Mouse (Mus musculus) CH12.LX (cell line): ENCODE data around the gene Ablim2. TPM values are rescaled to one million over a fixed set of nuclear protein-coding genes. Genes with fewer than 3 reads are reported as not detected.

ENCODE experiments used
- DNase-seq: peaks from one replicate; pipeline ENCODE4 v3.0.0-alpha.2; 2013; ENCODE audit errors: extremely low read depth
- H3K27ac ChIP-seq: 2 replicates; pipeline ENCODE4 v1.5.1; 2012; ENCODE audit warnings: low read depth, mild to moderate bottlenecking, control low read depth, moderate library complexity; ENCODE audit not compliant: insufficient read depth
- H3K27me3 ChIP-seq: replicated peaks from 2 replicates; pipeline ENCODE3; 2012; ENCODE audit warnings: inconsistent platforms
- H3K36me3 ChIP-seq, 2 experiments: replicated peaks in 1 of 2; 2 replicates each; pipeline versions ENCODE3 to v1.6.1; 2012; ENCODE audit warnings: inconsistent platforms in 1 of 2, low read length in 1 of 2, mild to moderate bottlenecking in 1 of 2, mixed read lengths in 1 of 2, moderate library complexity in 1 of 2; ENCODE audit not compliant: control insufficient read depth in 1 of 2, insufficient read depth in 1 of 2
- H3K4me1 ChIP-seq, 2 experiments: 2 replicates each; pipeline ENCODE4 v1.6.1; 2012; ENCODE audit warnings: inconsistent platforms in 1 of 2, moderate library complexity in 1 of 2; ENCODE audit not compliant: insufficient read depth in 2 of 2, control insufficient read depth in 1 of 2
- H3K4me2 ChIP-seq: 2 replicates; pipeline ENCODE4 v1.6.1; 2012; ENCODE audit warnings: low read depth, mild to moderate bottlenecking, control low read depth; ENCODE audit not compliant: poor library complexity, insufficient read depth, severe bottlenecking
- H3K4me3 ChIP-seq, 3 experiments: fragments of 150-350 bp in 1 of 3; sonication (generic) in 1 of 3; replicated peaks in 1 of 3; 2 replicates each; pipeline versions ENCODE3 to v1.5.1; 2011 to 2012; ENCODE audit warnings: low read depth in 2 of 3, low read length in 2 of 3, mild to moderate bottlenecking in 2 of 3, moderate library complexity in 2 of 3, control low read depth in 1 of 3, improper control_type of control experiment in 1 of 3, inconsistent platforms in 1 of 3, mixed read lengths in 1 of 3; ENCODE audit not compliant: poor library complexity in 1 of 3
- H3K79me2 ChIP-seq: replicated peaks from 2 replicates; pipeline ENCODE4 v1.6.1; 2012; ENCODE audit warnings: mild to moderate bottlenecking, moderate library complexity; ENCODE audit not compliant: control insufficient read depth, poor library complexity, insufficient read depth, severe bottlenecking; ENCODE audit errors: extremely low read depth
- H3K9ac ChIP-seq: 2 replicates; pipeline ENCODE4 v1.6.1; 2012; ENCODE audit warnings: low read depth, mild to moderate bottlenecking, control low read depth, moderate library complexity; ENCODE audit not compliant: insufficient read depth
- H3K9me3 ChIP-seq: replicated peaks from 2 replicates; pipeline ENCODE3; 2012; ENCODE audit warnings: low read length, inconsistent platforms, mixed read lengths
- BHLHE40 ChIP-seq: IDR thresholded peaks from 2 replicates; pipeline ENCODE4 v1.6.1; 2011; ENCODE audit warnings: mild to moderate bottlenecking, low read depth, low read length, improper control_type of control experiment
- CHD1 ChIP-seq: IDR thresholded peaks from 2 replicates; pipeline ENCODE4 v1.6.1; 2012; ENCODE audit warnings: low read depth, low read length, improper control_type of control experiment, inconsistent platforms
- CHD2 ChIP-seq: IDR thresholded peaks from 2 replicates; pipeline ENCODE4 v1.6.1; 2011; ENCODE audit warnings: low read length, improper control_type of control experiment
- ELF1 ChIP-seq: IDR thresholded peaks from 2 replicates; pipeline ENCODE4 v1.6.1; 2014; ENCODE audit warnings: low read depth, mild to moderate bottlenecking, inconsistent platforms, low read length, improper control_type of control experiment
- EP300 ChIP-seq: IDR thresholded peaks from 2 replicates; pipeline ENCODE4 v1.6.1; 2011; ENCODE audit warnings: low read length, improper control_type of control experiment
- ETS1 ChIP-seq: conservative IDR thresholded peaks from 2 replicates; pipeline ENCODE4 v1.6.1; 2012; ENCODE audit warnings: low read depth, mild to moderate bottlenecking, inconsistent platforms, low read length, improper control_type of control experiment, moderate library complexity
- GABPA ChIP-seq: IDR thresholded peaks from 2 replicates; pipeline ENCODE4 v1.6.1; 2012; ENCODE audit warnings: low read depth, low read length, improper control_type of control experiment, inconsistent platforms; ENCODE audit not compliant: insufficient replicate concordance
- HCFC1 ChIP-seq: IDR thresholded peaks from 2 replicates; pipeline ENCODE4 v1.6.1; 2012; ENCODE audit warnings: low read depth, mild to moderate bottlenecking, inconsistent platforms, low read length, improper control_type of control experiment
- IRF4 ChIP-seq: IDR thresholded peaks from 2 replicates; pipeline ENCODE4 v1.6.1; 2014; ENCODE audit warnings: low read depth, mild to moderate bottlenecking, inconsistent platforms, low read length, improper control_type of control experiment
- JUN ChIP-seq: IDR thresholded peaks from 2 replicates; pipeline ENCODE4 v1.6.1; 2011; ENCODE audit warnings: low read depth, mild to moderate bottlenecking, low read length, improper control_type of control experiment, moderate library complexity; ENCODE audit not compliant: insufficient read depth
- JUND ChIP-seq: conservative IDR thresholded peaks from 2 replicates; pipeline ENCODE4 v1.6.1; 2011; ENCODE audit warnings: low read depth, low read length, improper control_type of control experiment
- MAFK ChIP-seq: IDR thresholded peaks from 2 replicates; pipeline ENCODE4 v1.6.1; 2011; ENCODE audit warnings: low read length, improper control_type of control experiment; ENCODE audit not compliant: insufficient replicate concordance
- MAX ChIP-seq: IDR thresholded peaks from 2 replicates; pipeline ENCODE4 v1.6.1; 2011; ENCODE audit warnings: low read length, improper control_type of control experiment
- MAZ ChIP-seq: IDR thresholded peaks from 2 replicates; pipeline ENCODE4 v1.6.1; 2012; ENCODE audit warnings: low read depth, mild to moderate bottlenecking, inconsistent platforms, low read length, improper control_type of control experiment, moderate library complexity
- MEF2A ChIP-seq: IDR thresholded peaks from 2 replicates; pipeline ENCODE4 v1.6.1; 2014; ENCODE audit warnings: low read depth, mild to moderate bottlenecking, inconsistent platforms, low read length, improper control_type of control experiment, borderline replicate concordance
- MXI1 ChIP-seq: IDR thresholded peaks from 2 replicates; pipeline ENCODE4 v1.6.1; 2011; ENCODE audit warnings: mild to moderate bottlenecking, low read depth, low read length, improper control_type of control experiment
- NELFE ChIP-seq: IDR thresholded peaks from 2 replicates; pipeline ENCODE4 v1.6.1; 2011; ENCODE audit warnings: low read depth, low read length, improper control_type of control experiment
- NRF1 ChIP-seq: IDR thresholded peaks from 2 replicates; pipeline ENCODE4 v1.6.1; 2014; ENCODE audit warnings: low read depth, mild to moderate bottlenecking, inconsistent platforms, low read length, improper control_type of control experiment, moderate library complexity
- PAX5 ChIP-seq: IDR thresholded peaks from 2 replicates; pipeline ENCODE4 v1.6.1; 2012; ENCODE audit warnings: low read length, inconsistent platforms, mixed read lengths
- POLR2AphosphoS2 ChIP-seq: IDR thresholded peaks from 2 replicates; pipeline ENCODE4 v1.6.1; 2011; ENCODE audit warnings: low read depth, low read length, improper control_type of control experiment
- RAD21 ChIP-seq: IDR thresholded peaks from 2 replicates; pipeline ENCODE4 v1.6.1; 2011; ENCODE audit warnings: low read depth, mild to moderate bottlenecking, low read length, improper control_type of control experiment, moderate library complexity
- RCOR1 ChIP-seq: conservative IDR thresholded peaks from 2 replicates; pipeline ENCODE4 v1.6.1; 2012; ENCODE audit warnings: low read depth, mild to moderate bottlenecking, inconsistent platforms, low read length, improper control_type of control experiment
- SIN3A ChIP-seq: IDR thresholded peaks from 2 replicates; pipeline ENCODE4 v1.6.1; 2012; ENCODE audit warnings: low read length, improper control_type of control experiment, inconsistent platforms
- TBP ChIP-seq: conservative IDR thresholded peaks from 2 replicates; pipeline ENCODE4 v1.6.1; 2011; ENCODE audit warnings: low read depth, low read length, improper control_type of control experiment
- TCF12 ChIP-seq: IDR thresholded peaks from 2 replicates; pipeline ENCODE4 v1.6.1; 2014; ENCODE audit warnings: low read depth, mild to moderate bottlenecking, inconsistent platforms, low read length, improper control_type of control experiment
- UBTF ChIP-seq: IDR thresholded peaks from 2 replicates; pipeline ENCODE4 v1.6.1; 2012; ENCODE audit warnings: low read depth, mild to moderate bottlenecking, inconsistent platforms, low read length, improper control_type of control experiment, moderate library complexity
- USF2 ChIP-seq: conservative IDR thresholded peaks from 2 replicates; pipeline ENCODE4 v1.6.1; 2011; ENCODE audit warnings: low read depth, low read length, improper control_type of control experiment
- ZC3H11A ChIP-seq: IDR thresholded peaks from 2 replicates; pipeline ENCODE4 v1.6.1; 2012; ENCODE audit warnings: low read depth, mild to moderate bottlenecking, inconsistent platforms, low read length, improper control_type of control experiment
- ZKSCAN1 ChIP-seq: IDR thresholded peaks from 2 replicates; pipeline ENCODE4 v1.6.1; 2012; ENCODE audit warnings: low read depth, inconsistent platforms, low read length, improper control_type of control experiment, borderline replicate concordance
- ZMIZ1 ChIP-seq: IDR thresholded peaks from 2 replicates; pipeline ENCODE4 v1.6.1; 2012; ENCODE audit warnings: low read depth, mild to moderate bottlenecking, inconsistent platforms, low read length, improper control_type of control experiment
- ZNF384 ChIP-seq: IDR thresholded peaks from 2 replicates; pipeline ENCODE4 v1.6.1; 2012; ENCODE audit warnings: low read depth, low read length, improper control_type of control experiment, inconsistent platforms
- dilution Hi-C: fragments of 300-500 bp; cut with MboI; formaldehyde crosslinking; loops from 2 replicates; pipeline ENCODE4 v1.14.3; 2020; ENCODE audit warnings: low sequenced_read_pairs; ENCODE audit not compliant: extremely low pct_unique_long_range_greater_than_20kb, extremely low pct_ligation_motif_present
- in situ Hi-C: fragments of 300-500 bp; cut with MboI; formaldehyde crosslinking; loops from 3 replicates; pipeline ENCODE4 v1.14.3; 2019; ENCODE audit warnings: low sequenced_read_pairs, low pct_ligation_motif_present, low pct_unique_long_range_greater_than_20kb, mixed read lengths
- polyA plus RNA-seq: library from polyadenylated mRNA; unstranded; fragments of >175 nt; gene quantifications from 2 replicates; pipeline ENCODE4 v1.2.1, GENCODE M21; 2012; ENCODE audit warnings: low read depth; ENCODE audit not compliant: insufficient read length
- total RNA-seq, 2 experiments: library from RNA; depleted of rRNA; stranded (reverse); fragments of 300-350 nt in 1 of 2; fragments of >200 nt in 1 of 2; gene quantifications; 2 replicates each; pipeline ENCODE4 v1.2.3; 2012 to 2014

Gene Ablim2
- total and polyA plus RNA-seq, 3 experiments = 4.4 to 12.2 (median 11.0) TPM

GRCm38 (mm10) chr5:35817266-35817665, 59.6 kb downstream of the Ablim2 start:
- Histone ChIP-seq H3K9ac (peak overlapping the region; percentile 17; the same call in 1 of the 2 replicates), H3K4me1 (peaks cover 54 to 87% of the 10 kb centered on the region in 2 experiments), H3K79me2 (no peaks in the 10 kb centered on the region), H3K4me2 (peak overlapping the region; percentile 48), H3K27me3 (peaks cover 4% of the 10 kb centered on the region), H3K36me3 (no peaks in the 10 kb centered on the region), H3K9me3 (no peaks in the 10 kb centered on the region), H3K4me3 (no peak overlapping the region), H3K27ac (peak overlapping the region; percentile 95)
- in situ Hi-C loops = no loop called here
- TF ChIP-seq JUN (peak; percentile 51), MXI1 (no peak; the same call in 1 of the 2 replicates), IRF4 (peak; percentile 82; the same call in 1 of the 2 replicates), POLR2AphosphoS2 (no peak), ZKSCAN1 (no peak), ZMIZ1 (no peak), BHLHE40 (peak; percentile 72), CHD1 (no peak), GABPA (no peak), SIN3A (0 out of 2 replicates have a peak, but pooled peaks have one; percentile 26), ZC3H11A (no peak), MAFK (no peak), PAX5 (no peak), ZNF384 (peak; percentile 82), ETS1 (peak; percentile 95), HCFC1 (peak; percentile 29; the same call in 1 of the 2 replicates), USF2 (no peak), TCF12 (peak; percentile 100), CHD2 (peak; percentile 47; the same call in 1 of the 2 replicates), MAX (no peak), NELFE (no peak), TBP (no peak), NRF1 (no peak), JUND (no peak), MEF2A (peak; percentile 97), MAZ (0 out of 2 replicates have a peak, but pooled peaks have one; percentile 33), RCOR1 (peak; percentile 87; the same call in 1 of the 2 replicates), UBTF (no peak), EP300 (peak; percentile 86), ELF1 (peak; percentile 20; the same call in 1 of the 2 replicates), RAD21 (no peak)
- dilution Hi-C loops = no loop called here
- DNase-seq = peak; percentile 94
